ENCODE assay signal across 1 mouse cellular context in the genomic region with DNA sequence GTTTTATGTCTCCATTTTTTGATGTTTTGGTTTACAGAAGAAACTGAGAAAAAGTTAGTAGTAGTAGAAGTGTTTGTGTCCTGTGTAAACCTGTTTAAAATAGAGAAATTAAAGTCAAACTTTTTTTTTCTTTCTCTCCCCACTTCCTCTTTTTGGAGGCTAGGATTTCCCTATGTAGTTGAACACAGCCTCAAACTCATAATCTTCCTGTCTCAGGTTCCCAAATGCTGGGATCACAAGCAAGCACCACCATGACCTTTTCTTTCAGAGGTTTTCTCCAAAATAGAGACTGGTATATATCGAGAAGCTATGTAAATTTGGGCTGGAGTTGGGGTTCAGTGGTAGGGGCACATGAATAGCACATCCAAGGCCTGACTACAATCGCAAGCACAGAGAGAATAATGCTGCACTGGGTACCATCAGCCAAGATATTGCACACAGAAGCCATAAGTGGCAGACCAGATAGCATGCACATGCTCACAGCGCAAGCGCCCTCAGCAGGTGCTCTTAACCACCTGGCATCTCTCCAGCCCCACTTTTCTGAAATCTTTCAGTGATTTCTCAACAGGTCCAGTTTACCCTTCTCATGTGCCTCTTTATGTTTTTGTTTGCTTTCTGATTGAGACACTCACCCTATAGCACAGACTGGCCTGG.
TF ChIP-seq lines count a peak whose summit lies in the region.

No protein-coding gene starts in this region.

TF ChIP-seq in MEL, 35 proteins besides CTCF, POLR2A, EP300 and RAD21 (continued from another document):
- TF ChIP-seq MAFK (IDR thresholded peaks at IDR 0.05; ENCODE audit: borderline replicate concordance, low read depth, low read length) (peak; percentile 6; the same call in 1 of the 2 replicates), MXI1 (IDR thresholded peaks at IDR 0.05; ENCODE audit: low read depth, low read length) (peak; percentile 56; the same call in 1 of the 2 replicates), USF2 (IDR thresholded peaks at IDR 0.05; ENCODE audit: borderline replicate concordance in 1 of 2, insufficient read depth in 1 of 2, low read depth in 1 of 2, low read length in 2 of 2) (no peak), GABPA (IDR thresholded peaks at IDR 0.05; ENCODE audit: low read depth, low read length) (no peak), CHD1 (IDR thresholded peaks at IDR 0.05; ENCODE audit: low read depth, low read length) (peak; percentile 81; the same call in 1 of the 2 replicates), KAT2A (conservative IDR thresholded peaks at IDR 0.05; ENCODE audit: low read depth, low read length) (no peak), MYC (IDR thresholded peaks at IDR 0.05; ENCODE audit: low read depth, low read length) (peak; percentile 18), UBTF (IDR thresholded peaks at IDR 0.05; ENCODE audit: borderline replicate concordance, insufficient read depth, low read depth, low read length) (no peak), BHLHE40 (IDR thresholded peaks at IDR 0.05; ENCODE audit: borderline replicate concordance, low read depth, low read length) (peak; percentile 69; the same call in 1 of the 2 replicates), NRF1 (IDR thresholded peaks at IDR 0.05; ENCODE audit: insufficient read depth, low read depth, low read length, poor library complexity, severe bottlenecking) (peak; percentile 74), MAZ (IDR thresholded peaks at IDR 0.05; ENCODE audit: low read depth, low read length) (0 out of 2 replicates have a peak, but pooled peaks have one; percentile 66), JUND (IDR thresholded peaks at IDR 0.05; ENCODE audit: low read depth, low read length) (no peak), POLR2AphosphoS2 (IDR thresholded peaks at IDR 0.05; ENCODE audit: low read length) (no peak), E2F4 (IDR thresholded peaks at IDR 0.05; ENCODE audit: borderline replicate concordance, low read depth, low read length) (no peak), ZNF384 (IDR thresholded peaks at IDR 0.05; ENCODE audit: low read depth, low read length) (peak; percentile 98)
